Mouse (Mus musculus): ENCODE results near the gene Txndc11. TPM values are rescaled to one million over a fixed set of nuclear protein-coding genes. Genes with fewer than 3 reads are reported as not detected.
"Not testable (repeated sequence)": the region's sequence is repeated elsewhere in the genome, so short reads cannot be mapped to it uniquely, and the experiment has no call there.

Txndc11 gene
- total RNA-seq (2021) = 42.1 and 42.6 TPM in 2 replicates
- long read RNA-seq, experiment 1, full-length matches to known transcripts = 42 of 114 reads
- long read RNA-seq, experiment 1, partial matches to known transcripts = 6 of 114 reads
- long read RNA-seq, experiment 1, other reads (novel, unspliced or antisense) = 66 of 114 reads
- long read RNA-seq, experiment 2, full-length matches to known transcripts = 22 of 88 reads
- long read RNA-seq, experiment 2, partial matches to known transcripts = 2 of 88 reads
- long read RNA-seq, experiment 2, other reads (novel, unspliced or antisense) = 64 of 88 reads

DNA sequence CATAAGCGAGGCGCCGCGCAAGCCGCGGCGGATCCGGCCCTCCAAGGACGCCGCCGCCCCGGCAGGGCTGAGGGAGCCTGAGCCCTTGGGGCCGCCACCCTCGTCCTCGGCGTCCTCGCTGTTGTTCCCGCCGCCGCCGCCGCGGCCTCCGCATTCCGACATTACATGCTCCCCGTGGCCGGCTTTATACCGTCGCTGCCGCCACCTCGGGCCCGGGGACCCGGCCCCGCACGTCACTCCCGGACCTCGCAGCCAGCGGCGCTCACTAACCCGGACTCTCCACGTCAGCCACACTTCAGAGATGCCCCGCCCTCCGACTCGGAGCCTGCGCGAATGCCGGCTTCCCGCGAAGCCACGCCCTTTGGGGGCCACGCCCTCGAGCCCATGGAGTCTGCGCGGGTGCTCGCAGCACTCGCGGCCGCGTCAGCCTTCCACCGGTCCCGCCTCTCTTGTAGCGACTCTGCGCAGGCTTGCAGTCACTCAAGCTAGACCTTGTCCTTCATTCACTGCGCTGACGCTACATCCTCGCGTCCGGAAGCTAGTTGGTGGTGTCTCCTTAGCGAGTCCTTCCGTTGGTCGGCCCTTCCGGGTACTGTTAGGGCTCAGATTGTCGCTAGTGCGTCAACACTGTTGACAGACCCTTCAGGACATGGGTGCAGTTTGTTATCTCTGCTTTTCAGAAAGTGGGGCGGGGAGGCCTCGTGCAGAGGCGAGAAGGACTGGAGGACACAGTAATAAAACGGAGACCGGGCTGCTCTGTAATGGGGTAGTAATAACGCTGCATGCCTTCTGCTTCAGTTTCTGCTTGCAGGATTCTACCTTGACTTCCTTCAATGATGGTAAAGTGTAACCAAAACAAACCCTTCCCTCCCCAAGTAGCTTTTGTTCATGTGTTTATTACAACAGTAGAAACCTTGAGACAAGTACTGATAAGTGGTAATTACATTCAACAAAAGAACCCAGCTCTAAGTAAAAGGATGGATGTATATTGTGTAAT is at the start of gene Txndc11:
Txndc11 (minus strand) TSS at position 303 of the 997 bp plus-strand sequence.
- peak; percentile 100 for DNase-seq

DNA sequence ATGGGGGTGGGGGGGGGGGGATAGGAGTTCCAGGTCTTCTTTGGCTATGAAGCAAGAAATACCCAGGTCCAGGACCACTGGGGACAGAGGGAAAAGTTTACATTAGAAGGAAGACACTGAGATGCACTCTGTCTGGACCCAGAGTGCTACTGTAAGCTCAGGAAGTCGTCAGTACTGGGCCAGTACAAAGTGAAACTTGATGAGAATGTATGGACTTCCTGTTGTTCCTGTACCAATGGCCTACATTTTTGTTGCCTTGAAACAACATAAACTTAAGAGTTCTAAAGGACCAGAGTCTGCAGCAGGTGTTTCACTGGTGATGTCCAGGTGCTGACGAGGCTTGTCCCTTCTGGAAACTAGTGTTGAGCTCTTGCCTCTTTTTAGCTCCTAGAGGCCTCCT is 43.0 kb upstream of the Txndc11 start:
- DNase-seq = no peak

DNA sequence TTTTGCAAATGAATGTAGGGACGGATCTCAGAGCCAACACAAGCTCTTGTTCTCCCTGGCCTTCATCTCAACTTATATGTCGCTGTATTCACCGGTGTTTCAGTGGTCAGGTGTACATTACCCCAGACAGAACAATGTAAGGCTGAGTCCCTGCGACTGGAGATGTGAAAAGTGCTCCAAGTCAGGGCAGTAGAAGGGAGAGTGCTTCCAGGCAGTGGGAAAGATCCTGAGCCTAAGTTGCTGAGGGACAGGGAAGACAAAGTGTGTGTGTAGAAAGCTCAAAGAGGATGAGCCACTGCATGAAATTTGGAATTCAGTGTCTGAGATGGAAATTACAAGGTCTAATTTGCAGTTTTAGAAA is 42.4 kb upstream of the Txndc11 start:
- DNase-seq = no peak

DNA sequence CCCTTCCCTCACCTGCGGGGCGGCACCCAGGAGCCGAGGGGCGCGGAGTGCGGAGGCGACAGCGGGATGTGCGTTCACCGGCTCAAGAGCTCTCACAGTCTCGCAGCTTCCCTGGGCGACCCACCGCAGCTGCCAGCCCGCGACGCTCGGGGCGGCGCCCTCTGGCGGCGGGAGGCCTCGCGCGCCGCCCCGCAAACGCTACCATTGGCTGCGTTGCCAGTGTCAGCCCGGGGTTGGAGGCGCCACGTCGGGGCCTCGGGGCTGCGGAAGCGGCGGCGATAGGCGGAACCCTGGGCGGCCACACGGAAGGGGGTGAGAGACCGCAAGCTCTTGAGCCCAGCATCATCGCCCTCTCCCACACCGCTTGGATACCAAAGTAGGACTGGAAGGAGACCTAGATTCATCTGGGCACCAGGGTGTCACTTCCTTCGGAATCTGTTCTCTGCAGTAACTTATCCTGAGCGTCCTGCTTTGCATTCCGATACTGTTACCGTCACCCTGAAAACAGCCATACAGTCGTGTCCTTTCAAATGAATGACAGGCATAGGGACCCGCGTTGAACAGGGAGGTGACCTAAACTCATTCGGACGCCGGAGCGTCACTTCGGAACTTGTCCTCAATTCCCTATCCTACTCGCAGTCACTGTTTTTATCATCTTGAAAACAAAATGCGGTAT is 41.9 kb upstream of the Txndc11 start, which contains the start of gene Zc3h7a:
Zc3h7a (minus strand) TSS at position 186 of the 676 bp plus-strand sequence.
- peak; percentile 96 for DNase-seq

DNA sequence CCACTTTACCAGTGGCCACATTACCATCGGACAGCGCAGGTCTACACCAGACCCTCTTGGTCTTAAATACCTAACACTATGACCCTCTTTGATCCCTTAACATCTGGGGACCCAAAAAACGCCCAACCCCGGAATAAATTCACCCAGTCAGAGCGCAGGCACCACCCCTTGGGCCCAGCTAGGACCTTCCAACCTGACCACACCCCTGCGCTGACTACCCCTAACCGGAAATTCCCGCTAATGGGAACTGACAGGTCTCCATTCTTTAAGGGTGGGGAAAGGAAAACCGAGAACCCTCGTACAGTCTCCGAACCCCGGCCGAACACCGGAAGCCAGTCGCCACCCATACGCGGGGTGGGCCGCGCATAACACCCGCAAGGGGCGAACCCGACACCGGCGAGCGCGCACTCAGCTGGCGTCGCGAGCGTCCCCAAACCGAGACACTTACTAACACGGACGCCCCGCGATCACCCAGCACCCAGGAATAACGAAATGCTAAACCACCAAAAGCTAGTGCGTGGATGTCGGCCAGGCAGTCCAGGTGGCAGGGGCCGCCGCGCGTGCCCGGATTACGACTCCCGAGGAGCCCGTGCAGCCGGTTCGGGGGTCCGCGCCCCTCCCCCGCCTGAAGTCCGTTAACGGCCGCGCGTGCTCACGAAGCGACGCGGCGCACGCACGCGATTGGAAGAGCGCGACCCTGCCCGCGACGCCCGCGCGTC is 41.2 kb upstream of the Txndc11 start:
- DNase-seq = peak; percentile 82

DNA sequence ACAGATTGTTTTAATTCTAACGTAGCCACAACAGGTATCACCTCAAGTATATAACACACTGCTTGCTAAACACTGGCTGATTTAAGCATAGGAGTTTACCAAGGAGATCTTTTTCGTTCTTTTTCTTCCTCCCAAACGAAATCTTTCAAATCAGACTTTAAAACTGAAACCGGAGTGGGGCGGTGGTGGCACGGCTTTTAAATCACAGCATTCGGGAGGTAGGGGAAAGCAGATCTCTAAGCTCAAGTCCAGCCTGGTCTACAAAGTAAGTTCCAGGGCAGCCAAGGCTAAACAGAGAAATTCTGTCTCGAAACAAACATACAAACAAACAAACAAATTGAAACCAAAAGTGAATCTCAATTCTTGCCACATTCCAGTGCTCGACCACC is 40.6 kb upstream of the Txndc11 start:
- DNase-seq = no peak

DNA sequence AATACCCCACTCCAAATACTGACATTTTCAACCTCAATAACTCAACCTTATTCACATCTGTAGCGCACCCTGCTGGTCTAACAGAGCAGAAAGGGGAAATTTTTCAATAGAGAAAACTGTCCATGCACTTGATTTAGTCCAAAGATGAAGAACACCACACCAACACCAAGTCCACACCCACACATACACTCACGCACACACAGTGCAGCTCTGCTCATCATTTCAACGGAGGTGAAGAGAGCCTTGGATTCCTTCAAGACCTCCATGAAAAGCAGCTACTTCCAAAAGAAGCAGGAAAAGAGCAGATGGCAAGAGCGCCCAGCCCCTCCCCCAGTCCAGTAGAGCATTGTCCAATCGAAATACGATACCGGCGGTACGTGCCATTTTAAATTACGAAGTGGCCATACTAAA is 40.2 kb upstream of the Txndc11 start:
- DNase-seq = peak; percentile 76

DNA sequence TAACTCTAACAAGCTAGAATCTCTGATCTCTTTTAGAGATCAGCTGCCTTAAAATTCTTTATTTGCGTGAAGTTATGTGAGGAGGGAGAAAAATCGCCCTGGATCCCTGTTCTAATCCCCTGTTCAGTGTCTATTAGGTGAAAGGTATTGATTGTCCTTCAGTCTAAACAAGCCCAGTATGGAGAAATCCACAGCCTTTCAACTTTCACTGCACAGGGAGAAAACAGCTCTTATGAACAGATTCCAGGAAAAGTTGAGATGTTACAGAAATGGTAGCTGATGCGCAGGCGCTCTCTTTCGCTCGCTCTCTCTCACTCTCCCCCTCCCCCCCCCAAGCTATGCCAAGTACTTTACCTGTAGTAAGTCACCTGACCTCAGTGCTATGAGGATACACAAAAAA is 37.2 kb upstream of the Txndc11 start:
- no peak for DNase-seq

DNA sequence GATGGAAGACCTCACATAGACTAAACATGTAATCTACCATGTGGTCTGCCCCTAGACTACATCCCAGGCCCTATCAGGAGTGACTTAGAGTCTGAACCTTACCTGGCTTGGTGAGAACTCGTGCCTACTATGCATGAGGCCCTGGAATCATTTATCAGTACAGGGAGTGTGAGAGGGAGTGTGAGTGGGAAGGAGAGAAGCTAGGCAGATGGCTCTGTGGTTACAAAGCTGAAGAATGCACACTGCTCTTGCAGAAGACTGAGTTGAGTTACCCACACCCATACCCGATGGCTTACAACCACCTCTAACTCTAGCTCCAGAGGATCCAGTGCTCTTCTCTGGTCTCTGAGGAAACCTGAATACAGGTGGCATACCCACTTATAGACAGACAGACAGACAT is 32.0 kb upstream of the Txndc11 start:
- DNase-seq = no peak

DNA sequence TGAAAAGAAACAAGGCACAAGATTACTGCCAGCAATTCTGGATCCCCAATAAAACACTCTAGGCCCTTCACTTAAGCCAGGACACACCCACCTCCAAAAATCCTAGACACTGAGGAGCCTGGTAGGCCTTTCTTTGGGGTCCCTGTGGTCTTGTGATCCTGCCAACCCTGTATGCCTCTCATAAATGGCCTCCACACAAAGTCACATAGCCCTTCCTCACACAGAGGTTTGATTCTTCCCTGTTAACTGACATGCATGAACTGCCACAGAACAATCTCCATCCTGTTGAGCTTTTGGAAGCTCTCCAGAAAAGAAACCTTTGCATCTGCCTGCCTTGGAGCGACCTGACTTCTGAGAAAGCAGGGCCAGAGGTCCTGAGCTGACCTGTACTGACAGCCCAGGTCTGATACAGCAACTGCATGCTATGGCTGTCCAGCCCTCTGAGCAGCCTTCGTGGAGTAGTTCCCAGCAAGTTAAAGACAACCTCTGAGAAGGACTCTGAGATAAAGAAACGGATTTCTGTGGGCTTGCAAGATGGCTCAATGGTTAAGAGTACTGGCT is 30.3 kb upstream of the Txndc11 start:
- DNase-seq = no peak

DNA sequence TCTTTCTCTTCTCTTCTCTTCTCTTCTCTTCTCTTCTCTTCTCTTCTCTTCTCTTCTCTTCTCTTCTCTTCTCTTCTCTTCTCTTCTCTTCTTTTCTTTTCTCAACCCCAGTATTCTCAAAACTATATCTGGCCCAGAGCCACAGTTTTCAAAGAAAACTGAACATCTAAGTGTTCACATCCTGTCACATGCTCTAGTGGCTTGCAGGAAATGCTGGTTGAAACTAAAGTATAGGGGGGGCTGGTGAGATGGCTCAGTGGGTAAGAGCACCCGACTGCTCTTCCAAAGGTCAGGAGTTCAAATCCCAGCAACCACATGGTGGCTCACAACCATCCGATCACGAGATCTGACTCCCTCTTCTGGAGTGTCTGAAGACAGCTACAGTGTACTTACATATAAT is 23.3 kb upstream of the Txndc11 start:
- DNase-seq = not testable (repeated sequence)

DNA sequence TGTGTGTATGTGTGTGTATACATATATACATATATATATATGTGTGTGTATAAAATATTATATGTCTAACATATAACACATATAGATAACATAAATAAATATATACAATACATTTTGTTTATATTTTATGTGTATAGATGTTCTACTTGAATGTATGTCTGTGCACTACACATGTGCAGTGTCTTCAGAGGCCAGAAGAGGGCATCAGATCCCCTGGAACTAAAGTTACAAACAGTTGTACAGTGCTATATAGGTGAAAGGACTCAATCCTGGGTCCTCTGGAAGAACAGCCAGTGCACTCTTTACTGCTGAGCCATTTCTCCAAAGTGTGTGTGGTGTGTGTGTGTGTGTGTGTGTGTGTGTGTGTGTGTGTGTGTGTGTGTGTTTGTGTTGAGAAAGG is 20.1 kb upstream of the Txndc11 start:
- no peak for DNase-seq

DNA sequence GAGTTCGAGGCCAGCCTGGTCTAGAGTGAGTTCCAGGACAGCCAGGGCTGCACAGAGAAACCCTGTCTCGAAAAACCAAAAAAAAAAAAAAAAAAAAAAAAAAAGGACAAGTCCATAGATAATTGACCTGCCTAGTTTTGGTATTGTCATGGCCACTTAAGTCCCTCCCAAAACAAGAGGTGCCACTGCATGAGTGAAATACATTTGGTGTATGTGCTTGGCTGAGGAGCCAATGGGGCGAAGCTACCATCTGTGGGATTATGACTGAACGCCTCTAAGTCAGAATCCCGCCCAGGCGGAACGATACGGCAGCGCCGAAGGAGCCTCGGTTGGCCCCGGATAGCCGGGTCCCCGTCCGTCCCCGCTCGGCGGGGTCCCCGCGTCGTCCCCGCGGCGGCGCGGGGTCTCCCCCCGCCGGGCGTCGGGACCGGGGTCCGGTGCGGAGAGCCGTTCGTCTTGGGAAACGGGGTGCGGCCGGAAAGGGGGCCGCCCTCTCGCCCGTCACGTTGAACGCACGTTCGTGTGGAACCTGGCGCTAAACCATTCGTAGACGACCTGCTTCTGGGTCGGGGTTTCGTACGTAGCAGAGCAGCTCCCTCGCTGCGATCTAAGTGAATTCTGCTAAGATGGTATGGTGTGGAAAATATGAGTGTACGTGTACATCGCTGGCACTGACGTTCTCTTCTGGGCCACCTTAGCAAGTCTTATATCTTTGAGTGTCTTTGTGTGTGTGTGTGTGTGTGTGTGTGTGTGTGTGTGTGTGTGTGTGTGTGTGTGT is 9.4 kb upstream of the Txndc11 start:
- peak; percentile 99 for DNase-seq

DNA sequence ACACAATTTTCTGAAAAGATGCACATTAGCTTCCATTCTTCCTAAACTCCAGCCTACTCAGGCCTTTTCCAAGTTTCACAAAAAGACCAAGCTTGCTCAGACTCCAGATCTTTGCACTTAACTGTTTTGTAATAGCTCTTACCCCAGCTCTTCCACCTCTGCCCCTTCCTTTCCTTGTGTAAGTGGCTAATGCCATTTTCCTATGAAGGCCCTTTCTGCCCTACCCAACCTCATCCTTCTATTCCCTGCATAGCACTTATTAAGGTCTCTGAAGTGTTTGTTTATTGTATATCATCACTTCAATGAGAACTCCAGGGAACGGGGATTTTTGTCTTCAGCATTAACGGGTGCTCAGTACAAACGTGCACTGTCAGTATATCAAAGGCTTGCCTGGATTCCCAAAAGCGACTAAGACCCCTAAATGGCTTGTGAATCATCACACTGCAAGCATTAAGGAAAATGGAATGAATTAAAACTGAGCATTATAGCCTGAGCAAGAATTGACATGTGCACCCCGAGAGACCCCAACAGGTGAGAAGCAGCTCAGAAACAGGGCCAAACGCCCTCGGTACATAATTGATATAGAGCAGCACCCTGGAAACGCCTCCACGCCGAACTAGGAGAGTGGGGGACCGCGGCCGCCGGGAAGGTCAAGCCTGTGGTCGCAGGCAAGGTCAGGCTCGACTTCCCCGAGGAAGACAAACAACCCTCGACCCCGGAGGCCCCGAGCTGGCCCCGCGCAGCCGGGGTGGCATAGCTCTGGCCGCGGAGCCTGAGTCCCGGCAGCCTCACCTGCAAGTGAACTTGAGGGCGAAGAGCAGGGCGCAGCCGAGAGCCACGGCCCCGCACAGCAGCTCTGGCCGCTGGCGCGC is 738 bp downstream of the Txndc11 start:
- DNase-seq = no peak

DNA sequence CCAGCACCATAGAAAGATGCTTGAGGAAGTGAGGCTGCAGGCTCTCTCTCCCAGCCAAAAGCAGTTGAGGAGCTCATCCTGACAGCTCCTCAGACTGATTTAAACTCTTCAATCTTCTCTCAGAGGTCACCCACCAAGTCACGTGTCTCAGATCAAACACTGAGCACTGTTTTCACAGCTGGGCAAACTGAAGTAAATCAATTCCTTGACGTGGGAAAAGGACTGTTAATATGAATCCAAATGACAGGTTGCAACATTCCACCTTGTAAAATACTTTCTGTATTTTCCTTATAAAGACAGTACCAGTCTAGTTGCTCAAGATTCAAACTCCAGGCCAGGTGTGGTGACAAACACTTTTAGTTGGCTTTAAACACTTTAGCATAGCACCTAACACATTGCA is 1.6 kb downstream of the Txndc11 start:
- no peak for DNase-seq

DNA sequence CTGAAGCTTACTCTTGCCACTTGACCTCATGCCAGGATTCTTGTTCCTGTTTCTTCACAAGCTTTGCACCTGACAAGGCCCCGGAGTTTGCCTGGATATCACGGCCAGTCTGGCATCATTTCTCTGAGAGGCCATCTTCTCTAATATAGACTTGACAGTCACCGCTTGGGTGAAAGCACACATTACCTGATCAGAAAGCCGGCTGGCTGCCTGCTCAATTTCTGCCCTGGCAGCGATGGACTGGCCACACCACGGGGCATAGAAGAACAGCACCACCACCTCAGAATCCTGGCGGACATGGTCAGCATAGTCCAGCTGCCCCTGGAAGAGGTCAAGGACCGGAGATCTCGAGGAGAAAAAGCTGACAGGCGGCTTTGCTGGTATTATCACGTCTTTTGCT is 6.1 kb downstream of the Txndc11 start:
- DNase-seq = no peak

DNA sequence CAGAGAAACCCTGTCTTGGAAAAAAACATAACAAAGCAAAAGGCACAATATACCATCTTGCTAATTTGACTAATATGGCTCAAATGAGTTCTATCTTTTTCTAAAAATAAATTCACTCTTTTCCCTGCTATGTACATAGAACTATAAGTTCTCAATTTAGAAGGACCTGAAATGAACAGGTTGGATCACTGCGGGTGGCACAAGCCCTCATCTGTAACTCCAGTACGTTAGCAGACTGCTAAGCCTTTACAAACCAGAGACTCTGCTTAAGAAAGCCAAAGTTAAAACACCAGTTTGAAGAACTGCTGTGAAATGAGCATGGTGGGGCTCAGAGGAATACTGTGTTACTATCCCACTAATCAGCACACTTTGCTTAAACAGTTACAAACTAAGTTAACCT is 9.1 kb downstream of the Txndc11 start:
- no peak for DNase-seq

DNA sequence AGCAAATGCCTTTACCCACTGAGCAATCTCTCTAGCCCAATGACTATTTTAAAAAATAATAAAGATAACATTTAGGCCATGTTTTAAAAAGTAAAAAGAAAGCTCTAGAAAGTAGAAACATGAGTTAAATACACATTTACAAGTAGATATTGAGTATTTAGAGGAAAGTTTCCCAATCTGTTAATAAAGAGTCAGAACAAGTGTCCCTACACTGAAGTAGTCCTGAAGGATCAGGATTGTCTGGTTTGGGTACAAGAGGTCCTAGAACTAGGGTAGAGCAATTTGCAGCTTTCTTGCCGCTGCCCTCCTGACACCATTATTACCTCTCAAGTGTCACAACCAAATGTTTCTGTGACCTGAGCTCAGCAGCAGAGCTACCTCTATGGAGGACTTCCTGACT is 10.3 kb downstream of the Txndc11 start:
- DNase-seq = no peak

DNA sequence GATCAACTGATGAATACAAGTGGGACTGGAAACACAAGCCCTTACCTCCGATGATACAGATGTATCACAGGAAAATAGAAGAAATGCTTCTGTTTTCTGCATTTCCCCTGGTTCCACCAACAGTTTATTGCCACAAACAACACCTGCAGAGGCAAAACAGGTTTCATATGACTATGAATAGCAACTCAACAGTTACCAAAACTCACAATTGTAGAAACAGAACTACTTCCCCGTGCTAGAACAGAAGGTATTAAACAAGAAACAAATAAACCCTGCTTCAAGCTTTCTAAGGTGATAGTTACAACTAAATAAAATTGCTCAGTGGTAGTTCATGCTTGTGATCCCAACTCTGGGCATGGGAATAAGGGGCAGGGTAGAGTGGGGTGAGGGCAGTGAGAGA is 11.8 kb downstream of the Txndc11 start:
- DNase-seq = no peak

DNA sequence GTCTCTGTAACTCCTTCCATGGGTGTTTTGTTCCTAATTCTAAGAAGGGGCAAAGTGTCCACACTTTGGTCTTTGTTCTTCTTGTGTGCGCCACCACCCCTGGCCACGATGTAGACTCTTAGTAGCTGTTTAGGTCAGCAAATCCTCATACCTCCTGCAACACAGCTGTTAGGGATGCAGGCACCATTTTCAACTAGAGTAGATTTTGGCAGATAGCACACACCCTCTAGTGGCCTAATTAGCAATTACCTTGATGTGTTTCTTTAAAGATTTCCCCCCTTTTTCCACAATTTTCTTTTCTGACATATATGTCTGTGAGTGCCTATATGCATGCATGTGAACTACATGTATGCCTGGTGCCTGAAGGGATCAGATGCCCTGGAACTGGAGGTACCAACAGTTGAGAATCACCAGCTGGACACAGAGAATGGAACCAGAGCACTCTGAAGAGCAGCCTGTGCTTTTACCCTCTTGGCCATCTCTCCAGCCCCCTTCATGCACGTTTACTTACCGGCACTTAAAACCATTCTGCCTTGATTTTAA is 25.2 kb downstream of the Txndc11 start:
- DNase-seq = no peak
